Mouse (Mus musculus): ENCODE measurements at regions not wholly inside any gene's neighbourhood (a gene's known extent, or its start where the extent isn't known, plus 50 kb on each side); places are given as distances from the start of the nearest gene placed in this dataset.
A peak's percentile ranks its signal among the peaks of the same experiment; 100 is the strongest.

- H3K9me3 ChIP-seq (ENCODE audit: control insufficient read depth, low read length), result no peaks in the 10 kb centered on the region
- WGBS, result 68% methylated on average over 7 of the region's 7 CpGs
- H3K4me2 ChIP-seq (replicated peaks; ENCODE audit: low read depth, low read length), result no peak overlapping the region
- H3K4me1 ChIP-seq (ENCODE audit: control insufficient read depth, insufficient read depth, low read length), result no peaks in the 10 kb centered on the region
- H3K9ac ChIP-seq (ENCODE audit: low read depth, low read length), result no peak overlapping the region
- H3K27ac ChIP-seq (ENCODE audit: low read depth, low read length), result no peak overlapping the region
- no peak overlapping the region for H3K4me3 ChIP-seq (ENCODE audit: low read length)
- H3K27me3 ChIP-seq (ENCODE audit: control insufficient read depth, insufficient read depth, low read length), result no peaks in the 10 kb centered on the region
- no peak for ATAC-seq (ENCODE audit: low FRiP score, low TSS enrichment)
- no peaks in the 10 kb centered on the region for H3K36me3 ChIP-seq (ENCODE audit: control insufficient read depth, insufficient read depth, low read length)
Measured at GRCm38 (mm10) chr8:26725521-26725920, 251.6 kb upstream of the Zfp703 start.

- 88% methylated on average over 5 of the region's 5 CpGs for WGBS
- H3K36me3 ChIP-seq (ENCODE audit: control insufficient read depth, insufficient read depth, low read length), result no peaks in the 10 kb centered on the region
Measured at GRCm38 (mm10) chr8:26729351-26729750, 247.8 kb upstream of the Zfp703 start.

GRCm38 (mm10) chr8:26731111-26731510 lies 246.0 kb upstream of the Zfp703 start:
- Histone ChIP-seq H3K9me3 (ENCODE audit: control insufficient read depth, low read length) (no peaks in the 10 kb centered on the region), H3K4me2 (replicated peaks; ENCODE audit: low read depth, low read length) (no peak overlapping the region), H3K36me3 (ENCODE audit: control insufficient read depth, insufficient read depth, low read length) (no peaks in the 10 kb centered on the region), H3K27me3 (ENCODE audit: control insufficient read depth, insufficient read depth, low read length) (no peaks in the 10 kb centered on the region), H3K9ac (ENCODE audit: low read depth, low read length) (no peak overlapping the region), H3K4me3 (ENCODE audit: low read length) (no peak overlapping the region), H3K27ac (ENCODE audit: low read depth, low read length) (no peak overlapping the region), H3K4me1 (ENCODE audit: control insufficient read depth, insufficient read depth, low read length) (no peaks in the 10 kb centered on the region)
- WGBS, result 91% methylated on average over 2 of the region's 2 CpGs
- ATAC-seq (ENCODE audit: low FRiP score, low TSS enrichment), result no peak

More at GRCm38 (mm10) chr8:26729351-26729750, 247.8 kb upstream of the Zfp703 start:
- H3K4me2 ChIP-seq (replicated peaks; ENCODE audit: low read depth, low read length), result no peak overlapping the region
- H3K4me3 ChIP-seq (ENCODE audit: low read length), result no peak overlapping the region
- H3K9me3 ChIP-seq (ENCODE audit: control insufficient read depth, low read length), result no peaks in the 10 kb centered on the region
- no peak for ATAC-seq (ENCODE audit: low FRiP score, low TSS enrichment)
- no peak overlapping the region for H3K27ac ChIP-seq (ENCODE audit: low read depth, low read length)
- no peaks in the 10 kb centered on the region for H3K27me3 ChIP-seq (ENCODE audit: control insufficient read depth, insufficient read depth, low read length)
- no peaks in the 10 kb centered on the region for H3K4me1 ChIP-seq (ENCODE audit: control insufficient read depth, insufficient read depth, low read length)
- H3K9ac ChIP-seq (ENCODE audit: low read depth, low read length), result no peak overlapping the region

GRCm38 (mm10) chr8:26744424-26744823 lies 232.7 kb upstream of the Zfp703 start:
- H3K9me3 ChIP-seq (ENCODE audit: control insufficient read depth, low read length), result no peaks in the 10 kb centered on the region
- H3K9ac ChIP-seq (ENCODE audit: low read depth, low read length), result no peak overlapping the region
- no peak overlapping the region for H3K27ac ChIP-seq (ENCODE audit: low read depth, low read length)
- H3K27me3 ChIP-seq (ENCODE audit: control insufficient read depth, insufficient read depth, low read length), result peaks cover 10% of the 10 kb centered on the region; the same call in 1 of the 2 replicates
- no peak for ATAC-seq (ENCODE audit: low FRiP score, low TSS enrichment)
- WGBS, result 85% methylated on average over 3 of the region's 3 CpGs
- H3K4me2 ChIP-seq (replicated peaks; ENCODE audit: low read depth, low read length), result no peak overlapping the region
- no peak overlapping the region for H3K4me3 ChIP-seq (ENCODE audit: low read length)
- H3K4me1 ChIP-seq (ENCODE audit: control insufficient read depth, insufficient read depth, low read length), result peaks cover 19% of the 10 kb centered on the region; the same call in 1 of the 2 replicates
- H3K36me3 ChIP-seq (ENCODE audit: control insufficient read depth, insufficient read depth, low read length), result no peaks in the 10 kb centered on the region

GRCm38 (mm10) chr8:26746811-26747210 lies 230.3 kb upstream of the Zfp703 start:
- no peak overlapping the region; the same call in 1 of the 2 replicates for H3K4me2 ChIP-seq (replicated peaks; ENCODE audit: low read depth, low read length)
- peaks cover 10% of the 10 kb centered on the region; the same call in 1 of the 2 replicates for H3K27me3 ChIP-seq (ENCODE audit: control insufficient read depth, insufficient read depth, low read length)
- WGBS, result 71% methylated on average over 3 of the region's 3 CpGs
- H3K4me1 ChIP-seq (ENCODE audit: control insufficient read depth, insufficient read depth, low read length), result peaks cover 19% of the 10 kb centered on the region; the same call in 1 of the 2 replicates
- peak; percentile 23 for ATAC-seq (ENCODE audit: low FRiP score, low TSS enrichment)
- H3K9ac ChIP-seq (ENCODE audit: low read depth, low read length), result no peak overlapping the region
- no peak overlapping the region for H3K27ac ChIP-seq (ENCODE audit: low read depth, low read length)
- no peaks in the 10 kb centered on the region for H3K9me3 ChIP-seq (ENCODE audit: control insufficient read depth, low read length)
- no peaks in the 10 kb centered on the region for H3K36me3 ChIP-seq (ENCODE audit: control insufficient read depth, insufficient read depth, low read length)
- H3K4me3 ChIP-seq (ENCODE audit: low read length), result no peak overlapping the region

GRCm38 (mm10) chr8:26747241-26747972 lies 229.7 kb upstream of the Zfp703 start:
- no peak overlapping the region for H3K9ac ChIP-seq (ENCODE audit: low read depth, low read length)
- WGBS, result 20% methylated on average over 19 of the region's 19 CpGs
- H3K27me3 ChIP-seq (ENCODE audit: control insufficient read depth, insufficient read depth, low read length), result peaks cover 10% of the 10 kb centered on the region; the same call in 1 of the 2 replicates
- H3K9me3 ChIP-seq (ENCODE audit: control insufficient read depth, low read length), result no peaks in the 10 kb centered on the region
- ATAC-seq (ENCODE audit: low FRiP score, low TSS enrichment), result peak; percentile 63
- peak overlapping the region; percentile 18; the same call in 1 of the 2 replicates for H3K4me2 ChIP-seq (replicated peaks; ENCODE audit: low read depth, low read length)
- H3K27ac ChIP-seq (ENCODE audit: low read depth, low read length), result no peak overlapping the region
- H3K4me1 ChIP-seq (ENCODE audit: control insufficient read depth, insufficient read depth, low read length), result peaks cover 19% of the 10 kb centered on the region; the same call in 1 of the 2 replicates
- no peaks in the 10 kb centered on the region for H3K36me3 ChIP-seq (ENCODE audit: control insufficient read depth, insufficient read depth, low read length)
- no peak overlapping the region for H3K4me3 ChIP-seq (ENCODE audit: low read length)

GRCm38 (mm10) chr8:26748161-26748971 lies 228.8 kb upstream of the Zfp703 start:
- 41% methylated on average over 14 of the region's 14 CpGs for WGBS
- Histone ChIP-seq H3K9me3 (ENCODE audit: control insufficient read depth, low read length) (no peaks in the 10 kb centered on the region), H3K4me2 (replicated peaks; ENCODE audit: low read depth, low read length) (no peak overlapping the region), H3K36me3 (ENCODE audit: control insufficient read depth, insufficient read depth, low read length) (no peaks in the 10 kb centered on the region), H3K27me3 (ENCODE audit: control insufficient read depth, insufficient read depth, low read length) (peaks cover 10% of the 10 kb centered on the region; the same call in 1 of the 2 replicates), H3K9ac (ENCODE audit: low read depth, low read length) (no peak overlapping the region), H3K4me1 (ENCODE audit: control insufficient read depth, insufficient read depth, low read length) (peaks cover 19% of the 10 kb centered on the region; the same call in 1 of the 2 replicates), H3K27ac (ENCODE audit: low read depth, low read length) (no peak overlapping the region), H3K4me3 (ENCODE audit: low read length) (no peak overlapping the region)
- peak; percentile 61; the same call in 1 of the 2 replicates for ATAC-seq (ENCODE audit: low FRiP score, low TSS enrichment)

- WGBS, result 67% methylated on average over 1 of the region's 1 CpGs
- no peak overlapping the region for H3K4me3 ChIP-seq (ENCODE audit: low read length)
- H3K9me3 ChIP-seq (ENCODE audit: control insufficient read depth, low read length), result no peaks in the 10 kb centered on the region
- ATAC-seq (ENCODE audit: low FRiP score, low TSS enrichment), result no peak; the same call in 1 of the 2 replicates
- no peaks in the 10 kb centered on the region for H3K36me3 ChIP-seq (ENCODE audit: control insufficient read depth, insufficient read depth, low read length)
- H3K4me2 ChIP-seq (replicated peaks; ENCODE audit: low read depth, low read length), result no peak overlapping the region
- H3K27me3 ChIP-seq (ENCODE audit: control insufficient read depth, insufficient read depth, low read length), result peaks cover 10% of the 10 kb centered on the region; the same call in 1 of the 2 replicates
- no peak overlapping the region for H3K9ac ChIP-seq (ENCODE audit: low read depth, low read length)
- peaks cover 19% of the 10 kb centered on the region; the same call in 1 of the 2 replicates for H3K4me1 ChIP-seq (ENCODE audit: control insufficient read depth, insufficient read depth, low read length)
- H3K27ac ChIP-seq (ENCODE audit: low read depth, low read length), result no peak overlapping the region
Measured at GRCm38 (mm10) chr8:26748972-26749291, 228.2 kb upstream of the Zfp703 start.

DNA sequence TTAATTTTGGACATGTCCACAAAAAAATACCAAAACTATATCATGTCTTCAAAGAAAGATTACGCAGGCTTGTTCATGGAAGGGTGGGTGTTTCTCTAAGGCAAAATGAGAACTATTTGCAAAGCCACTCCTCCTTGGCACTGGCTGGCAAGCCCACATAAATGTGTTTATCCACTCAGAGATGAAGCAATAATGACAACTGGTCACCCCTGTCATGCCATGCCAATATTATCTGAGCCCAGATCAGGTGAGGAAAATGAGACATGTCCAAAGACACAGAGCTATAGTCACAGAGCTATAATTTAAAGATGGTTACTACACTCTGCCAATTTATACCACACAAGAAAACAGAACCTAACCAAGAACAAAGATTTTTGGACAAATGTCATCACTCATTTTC lies 227.0 kb upstream of the Zfp703 start:
- no peak for ATAC-seq (ENCODE audit: low FRiP score, low TSS enrichment)

More for the DNA sequence above, 227.0 kb upstream of the Zfp703 start:
- Histone ChIP-seq H3K27ac (ENCODE audit: low read depth, low read length) (no peak overlapping the region), H3K4me1 (ENCODE audit: control insufficient read depth, insufficient read depth, low read length) (peaks cover 19% of the 10 kb centered on the region; the same call in 1 of the 2 replicates), H3K27me3 (ENCODE audit: control insufficient read depth, insufficient read depth, low read length) (peaks cover 6% of the 10 kb centered on the region; the same call in 1 of the 2 replicates), H3K9me3 (ENCODE audit: control insufficient read depth, low read length) (no peaks in the 10 kb centered on the region), H3K4me2 (replicated peaks; ENCODE audit: low read depth, low read length) (no peak overlapping the region), H3K9ac (ENCODE audit: low read depth, low read length) (no peak overlapping the region), H3K4me3 (ENCODE audit: low read length) (no peak overlapping the region), H3K36me3 (ENCODE audit: control insufficient read depth, insufficient read depth, low read length) (no peaks in the 10 kb centered on the region)
- 94% methylated on average over 1 of the region's 1 CpGs for WGBS
